Mouse (Mus musculus) thymus, postnatal 36 days (tissue): Measurements from ENCODE around the gene Jchain.
A peak's percentile ranks its signal among the peaks of the same experiment; 100 is the strongest.

Source experiments
- DNase-seq, 2 experiments: peaks; one replicate each; pipeline ENCODE4 v3.0.0; 2022; ENCODE audit warnings: mixed read lengths in 2 of 2

Jchain gene

DNA sequence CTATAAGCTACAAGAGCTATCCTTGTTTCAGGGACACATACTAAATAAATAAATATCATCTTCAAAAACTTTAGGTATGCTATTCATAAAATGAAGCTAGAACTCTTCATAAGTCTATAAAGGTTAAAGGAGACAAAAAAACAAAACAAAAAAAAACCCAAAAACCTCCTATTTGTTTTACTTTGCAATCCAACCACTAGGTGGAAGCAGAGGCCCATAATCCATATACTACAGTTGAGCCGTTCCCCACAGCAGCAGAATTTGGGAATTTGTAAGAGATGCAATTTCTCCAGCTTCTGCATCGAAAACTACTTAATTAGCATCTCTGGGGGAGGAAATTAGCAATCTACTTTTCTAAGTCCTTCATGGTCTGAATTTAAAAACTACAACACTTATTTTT lies 8.5 kb downstream of the Jchain start:
- no peak for DNase-seq

DNA sequence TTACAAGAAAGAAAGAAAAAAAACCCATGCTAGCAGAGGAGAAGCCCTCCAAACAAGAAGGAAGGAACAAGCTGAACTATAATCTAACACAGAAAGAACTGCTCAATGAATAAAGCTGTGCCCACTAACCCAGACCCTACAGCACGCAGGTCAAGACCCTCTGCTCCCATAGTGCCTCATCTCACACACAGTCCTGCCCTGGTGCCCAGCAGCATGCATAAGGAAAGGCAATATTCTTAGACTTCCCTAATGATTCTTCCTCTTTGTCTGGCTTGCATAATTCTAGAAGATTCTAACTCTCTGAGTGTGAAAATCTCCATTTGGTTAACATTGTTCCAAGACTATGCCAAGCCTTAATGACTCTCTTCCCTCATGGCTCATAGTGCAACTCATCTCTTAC lies 18.7 kb downstream of the Jchain start:
- DNase-seq, result no peak

DNA sequence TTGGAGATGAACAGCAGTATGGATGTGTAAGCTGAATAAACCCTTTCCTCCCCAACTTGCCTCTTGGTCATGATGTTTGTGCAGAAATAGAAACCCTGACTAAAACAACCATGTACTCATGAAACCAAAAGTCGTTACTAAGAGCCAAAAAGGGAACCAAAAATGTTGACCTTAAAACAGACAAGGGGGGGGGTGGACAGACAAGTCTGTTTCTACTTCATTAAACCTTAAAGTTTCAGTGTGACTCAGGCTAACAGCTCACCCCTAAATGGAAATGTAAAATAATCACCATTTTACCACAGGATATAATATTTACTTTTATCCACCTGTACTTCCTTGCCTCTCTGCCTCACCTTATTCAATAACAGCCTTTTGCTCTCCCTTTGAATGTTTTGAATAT lies 19.1 kb downstream of the Jchain start:
- DNase-seq, result no peak

DNA sequence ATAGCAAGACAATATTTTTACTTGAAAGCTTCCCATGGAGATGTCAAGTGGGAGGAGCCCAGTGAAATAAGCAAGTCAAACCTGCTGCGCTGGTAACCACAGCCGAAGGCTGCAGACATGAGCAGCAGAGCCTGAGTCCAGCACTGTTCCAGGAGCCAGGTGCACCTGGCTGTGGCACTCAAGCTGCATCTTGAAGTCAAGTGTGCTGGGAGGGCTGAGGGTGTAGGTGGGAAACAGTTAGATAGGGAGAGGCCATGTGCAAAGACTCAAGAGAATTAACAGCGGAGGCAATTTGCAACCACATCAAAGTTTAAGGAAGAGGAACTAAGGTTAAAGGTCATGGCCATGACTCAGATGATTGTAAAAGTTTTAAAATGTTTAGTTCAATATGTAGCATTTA lies 27.9 kb downstream of the Jchain start:
- peak; percentile 8 to 35 for DNase-seq

DNA sequence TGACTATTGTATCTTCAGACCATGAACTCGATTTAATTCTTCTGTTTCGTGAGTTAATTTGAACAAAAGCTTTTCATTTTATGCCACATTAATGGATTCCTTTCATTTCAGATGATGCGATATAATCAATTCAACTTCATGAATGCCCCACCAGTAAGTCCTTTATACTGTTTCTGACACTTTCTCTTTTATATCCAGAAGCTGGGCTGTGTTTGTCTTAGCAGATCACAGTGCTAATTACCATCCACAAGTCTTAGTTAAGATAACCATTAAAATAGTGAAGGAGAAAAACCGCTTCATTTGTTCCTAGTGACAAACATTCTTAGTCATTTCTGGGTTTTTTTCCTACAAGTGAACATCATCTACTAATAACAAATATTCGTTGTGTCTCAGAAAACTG lies 36.6 kb downstream of the Jchain start:
- no peak for DNase-seq

DNA sequence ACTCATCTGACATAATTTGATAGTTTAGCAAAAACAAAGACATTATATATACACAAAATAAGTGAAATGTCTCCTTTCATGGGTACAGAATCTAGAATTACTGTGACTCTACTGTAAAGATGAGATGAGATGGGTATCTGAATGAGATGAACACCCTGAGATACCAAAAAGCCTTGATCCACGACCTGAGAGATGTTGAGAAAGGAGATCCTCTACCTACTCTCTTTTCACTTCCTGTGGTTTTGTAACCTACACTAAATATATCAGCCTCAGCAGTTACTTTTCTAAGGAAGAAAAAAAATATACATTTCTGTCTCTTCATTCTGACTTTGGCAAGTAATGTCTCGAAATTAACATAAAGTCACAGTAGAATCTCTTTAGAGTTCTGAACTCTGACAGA lies 38.7 kb downstream of the Jchain start:
- DNase-seq, result no peak

DNA sequence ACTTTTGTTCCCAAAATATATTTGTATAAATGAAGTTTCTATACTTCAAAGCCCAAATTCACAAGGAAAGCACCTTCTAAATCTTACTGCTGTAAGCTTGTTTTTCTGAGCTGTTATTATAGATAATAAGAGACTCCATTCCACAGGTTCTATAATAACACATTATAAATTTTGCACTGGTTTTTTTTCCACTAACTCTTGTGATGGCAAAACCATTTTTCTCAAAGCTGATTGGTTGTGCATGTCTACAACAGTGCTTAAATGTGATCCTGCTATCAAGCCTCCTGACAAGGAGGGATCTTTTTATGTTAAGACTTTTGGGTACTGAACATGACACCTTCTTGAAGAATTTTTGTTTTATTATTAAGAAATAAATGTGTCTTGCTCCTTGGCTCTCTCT lies 40.0 kb downstream of the Jchain start, which contains the start of gene Enam:
Gene Enam, plus strand, starts transcription at position 301 of the 400 bp plus-strand sequence.
- DNase-seq, result no peak
